Mouse (Mus musculus): ENCODE data around the gene Gimap9.

- TF ChIP-seq CTCF (IDR thresholded peaks at IDR 0.05; ENCODE audit: borderline replicate concordance, insufficient read depth, low read depth, low read length) (no peak), POLR2A (IDR thresholded peaks at IDR 0.05; ENCODE audit: borderline replicate concordance, insufficient read depth, low read length) (no peak)
Observed at GRCm38 (mm10) chr6:48666159-48666586, 9.8 kb upstream of the Gimap9 start.

Data from cerebellum, adult 2 months (tissue).